Mouse (Mus musculus) kidney, postnatal 10 days (tissue): Measurements from ENCODE around the gene Rnf215.
"Not testable (repeated sequence)": the region's sequence is repeated elsewhere in the genome, so short reads cannot be mapped to it uniquely, and the experiment has no call there.

Source experiments
- DNase-seq: peaks from one replicate; pipeline ENCODE4 v3.0.0; 2021; ENCODE audit warnings: mixed read lengths

Gene Rnf215

DNA sequence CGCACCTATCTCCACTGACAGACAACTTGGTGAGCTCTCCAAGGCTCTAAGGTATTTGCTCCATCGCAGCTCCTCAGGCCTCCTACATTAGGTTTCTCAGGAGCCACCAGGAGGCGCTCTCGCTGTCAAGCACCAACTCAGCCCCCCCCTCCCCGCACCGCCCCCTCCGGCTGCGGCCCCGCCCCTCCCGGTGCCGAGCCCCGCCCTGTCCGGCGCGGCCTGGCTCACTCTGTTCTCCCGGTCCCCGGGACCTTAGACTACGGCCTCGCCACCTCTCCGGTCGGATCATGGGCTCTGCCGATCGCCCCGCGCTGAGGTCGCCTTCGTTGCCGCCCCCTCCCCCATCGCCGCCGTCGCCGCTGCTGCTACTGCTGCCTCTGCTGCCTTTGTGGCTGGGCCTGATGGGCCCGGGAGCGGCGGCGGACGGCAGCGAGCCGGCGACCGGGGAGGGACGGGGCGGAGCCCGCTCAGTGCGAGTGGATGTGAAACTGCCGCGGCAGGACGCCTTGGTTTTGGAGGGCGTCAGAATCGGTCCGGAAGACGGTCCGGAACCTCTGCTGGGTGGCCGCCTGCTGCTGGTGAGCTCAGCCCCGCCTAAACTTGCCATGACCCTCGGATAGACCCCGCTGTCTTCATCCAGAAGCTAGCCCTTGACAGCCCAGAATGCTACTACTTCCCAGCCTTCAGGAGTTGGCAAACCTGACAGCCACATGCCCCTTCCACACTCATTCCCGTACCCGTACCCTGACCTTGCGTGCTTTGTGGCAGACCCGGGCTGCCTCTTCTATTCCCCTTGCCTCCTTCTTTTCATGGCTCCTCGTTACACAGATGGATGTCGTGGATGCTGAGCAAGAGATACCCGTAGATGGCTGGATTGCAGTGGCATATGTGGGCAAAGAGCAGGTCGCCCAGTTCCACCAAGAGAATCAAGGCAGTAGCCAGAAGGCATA lies at the start of gene Rnf215:
TSS of gene Rnf215 (plus strand) at position 217 of the 950 bp plus-strand sequence.
- DNase-seq, result peak; percentile 97

DNA sequence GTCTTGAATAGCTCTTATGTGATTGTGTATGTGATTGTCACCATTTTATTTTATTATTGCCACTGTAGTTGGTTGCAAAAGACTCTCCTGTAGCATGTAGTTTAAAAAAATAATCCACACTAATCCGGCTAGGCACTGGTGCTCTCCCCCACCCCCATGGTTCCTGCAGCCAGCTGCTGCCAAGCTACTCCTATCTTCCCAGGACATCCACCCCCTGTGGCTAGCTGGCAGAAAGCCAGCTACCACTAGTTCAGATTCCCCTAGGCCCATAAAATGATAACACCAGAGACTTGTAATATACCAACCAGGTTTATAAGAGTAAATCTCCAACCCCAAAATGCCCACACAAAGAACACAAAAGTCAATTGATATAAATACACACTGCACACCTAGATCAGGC lies 48.8 kb upstream of the Rnf215 start:
- DNase-seq, result no peak

DNA sequence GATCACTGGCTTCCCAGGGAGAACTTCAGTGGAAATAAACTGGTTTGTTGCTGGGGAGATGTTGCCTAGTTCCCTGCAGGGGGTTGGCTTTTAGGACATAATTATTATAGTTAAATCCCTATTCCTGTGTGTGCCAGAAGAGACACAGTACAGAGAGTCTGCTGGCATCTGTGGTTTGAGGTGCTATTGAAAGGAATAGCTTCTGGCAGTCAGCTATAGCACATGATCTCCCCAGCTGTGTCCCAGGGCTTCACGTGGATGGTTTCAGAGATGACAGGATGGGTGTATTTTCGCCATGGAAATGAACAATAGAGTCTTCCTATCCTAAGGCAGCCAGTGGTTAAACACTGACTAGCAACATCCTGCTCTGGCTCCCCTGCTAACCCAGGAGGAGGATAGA lies 47.7 kb upstream of the Rnf215 start:
- no peak for DNase-seq

DNA sequence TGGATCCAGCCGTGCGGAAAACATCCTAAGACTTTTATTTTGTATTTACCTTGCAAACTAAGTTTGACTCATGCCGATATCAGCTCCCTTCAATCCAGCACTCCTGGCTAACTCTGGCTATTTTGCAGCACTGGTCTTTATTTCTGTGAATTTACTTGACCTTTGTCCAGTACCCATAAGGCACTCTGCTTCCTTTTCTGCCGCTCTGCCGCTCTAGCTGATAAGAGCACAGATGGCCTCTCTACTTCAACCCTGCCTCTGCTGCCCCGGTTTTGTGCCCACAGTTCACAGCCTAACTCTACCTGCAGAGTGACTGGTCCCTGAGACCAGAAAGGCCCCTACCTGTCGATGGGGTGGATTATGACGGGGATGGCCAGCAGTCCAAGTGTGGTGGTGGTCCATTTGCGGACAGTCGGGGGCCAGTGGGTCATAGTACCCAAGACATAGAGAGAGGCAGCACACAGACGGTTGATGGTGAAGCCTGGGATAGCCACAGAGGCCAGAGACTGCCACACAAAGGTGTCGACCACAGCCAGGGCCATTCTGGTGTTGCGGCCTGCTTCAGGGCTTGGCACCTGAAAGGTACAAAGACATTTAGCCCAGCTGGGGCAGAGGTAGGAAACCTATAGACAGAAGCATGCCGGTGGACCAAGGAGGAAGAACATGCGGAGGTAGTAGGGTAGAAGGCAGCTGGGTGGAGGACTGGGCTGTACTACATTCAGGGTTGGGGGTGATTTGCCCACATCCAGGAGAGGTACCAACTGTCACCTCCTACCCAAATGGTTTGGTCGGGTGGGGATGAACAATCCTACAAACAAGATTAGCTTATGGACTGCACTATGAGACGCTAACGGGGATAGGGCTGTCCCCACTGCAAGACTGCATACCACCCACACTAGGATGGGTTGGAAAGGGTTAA lies 41.3 kb upstream of the Rnf215 start:
- no peak for DNase-seq

- peak; percentile 80 for DNase-seq
Measured at GRCm38 (mm10) chr11:4094378-4095170, 40.4 kb upstream of the Rnf215 start.

GRCm38 (mm10) chr11:4095171-4096053 lies 39.6 kb upstream of the Rnf215 start, which contains the start of gene Mtfp1:
Gene Mtfp1, minus strand, starts transcription at chr11:4095445.
- peak; percentile 69 for DNase-seq

- DNase-seq, result peak; percentile 99
Measured at GRCm38 (mm10) chr11:4096054-4096984, 38.7 kb upstream of the Rnf215 start.

- DNase-seq, result peak; percentile 42
Measured at GRCm38 (mm10) chr11:4097091-4097621, 37.8 kb upstream of the Rnf215 start.

GRCm38 (mm10) chr11:4098120-4098519 lies 36.9 kb upstream of the Rnf215 start:
- peak; percentile 17 for DNase-seq

DNA sequence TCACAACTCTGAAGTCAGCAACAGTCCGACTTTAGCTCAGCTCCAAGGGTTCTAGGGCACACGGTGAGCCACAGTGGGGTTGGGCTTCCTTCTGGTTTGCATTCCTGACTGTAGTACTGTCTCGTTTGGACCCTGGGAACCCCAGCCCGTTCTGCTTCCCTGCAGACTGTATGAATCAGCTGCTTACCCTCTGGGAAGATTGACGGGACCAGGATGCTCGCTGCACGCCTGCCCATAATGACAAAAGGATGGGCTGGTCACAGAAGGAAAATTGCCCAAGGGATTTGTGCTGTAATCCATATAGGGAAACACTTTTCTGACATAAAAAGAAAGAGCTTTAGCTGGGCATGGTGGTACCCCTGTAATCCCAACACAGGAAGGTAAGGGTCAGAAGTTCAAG lies 36.2 kb upstream of the Rnf215 start:
- DNase-seq, result no peak

DNA sequence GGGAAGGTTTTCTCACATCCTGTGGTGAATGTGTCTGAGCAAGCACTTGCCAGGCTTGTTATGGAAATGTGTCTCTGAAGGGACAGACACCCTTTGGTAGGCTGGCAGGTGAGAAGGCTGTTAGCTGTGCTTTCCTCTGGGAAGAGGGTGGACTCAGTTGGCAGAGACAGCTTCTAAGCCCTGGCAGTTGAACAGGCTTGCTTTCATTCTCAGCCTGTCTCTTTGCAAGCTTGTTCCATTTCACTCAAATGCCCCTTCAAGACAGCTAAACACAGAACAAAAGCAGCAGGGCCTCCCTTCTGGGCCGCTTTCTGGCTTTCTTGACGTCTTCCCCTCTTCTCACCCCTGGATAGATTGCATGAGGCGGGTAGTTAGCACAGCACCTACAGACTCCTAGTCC lies 35.6 kb upstream of the Rnf215 start:
- DNase-seq, result no peak

DNA sequence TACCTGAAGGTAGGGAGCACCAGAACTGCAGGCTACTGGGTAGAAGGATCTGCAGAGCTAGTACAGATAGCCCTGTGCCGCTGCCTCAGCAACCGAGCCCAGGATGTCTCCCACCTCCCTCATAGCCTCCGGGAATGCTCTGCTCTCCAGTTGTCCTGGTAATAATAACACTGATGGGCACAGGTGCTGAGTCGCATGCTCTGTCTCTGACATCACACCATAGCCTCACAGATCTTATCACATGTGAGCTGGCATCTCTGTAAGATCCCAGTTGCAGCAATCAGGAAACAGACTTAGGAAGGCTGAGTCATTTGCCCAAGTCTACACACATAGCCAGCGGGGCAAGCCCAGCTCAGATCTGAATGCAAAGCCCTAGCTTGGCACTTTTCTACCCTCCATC lies 33.2 kb upstream of the Rnf215 start:
- DNase-seq, result no peak

GRCm38 (mm10) chr11:4103522-4103921 lies 31.5 kb upstream of the Rnf215 start:
- no peak for DNase-seq

GRCm38 (mm10) chr11:4104989-4105388 lies 30.0 kb upstream of the Rnf215 start:
- no peak for DNase-seq

DNA sequence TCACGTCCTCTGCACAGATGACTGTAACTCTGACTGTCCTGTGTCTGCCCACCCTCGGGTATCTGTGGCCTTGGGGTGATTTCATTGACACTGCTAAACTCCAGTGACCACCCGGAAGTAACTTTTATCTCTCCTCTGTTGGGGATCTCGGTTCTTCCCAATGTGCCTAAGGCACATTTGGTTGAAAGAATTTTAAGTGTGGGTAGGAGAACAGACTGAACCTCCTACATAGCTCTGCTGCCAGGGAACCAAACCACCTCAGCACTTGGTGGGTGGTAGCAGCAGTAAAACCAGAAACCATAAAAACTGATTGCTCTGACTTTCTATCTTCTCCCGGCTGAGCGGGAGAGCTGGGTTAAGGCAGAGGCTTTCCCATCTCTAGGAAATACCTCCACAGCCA lies 29.6 kb upstream of the Rnf215 start:
- no peak for DNase-seq

DNA sequence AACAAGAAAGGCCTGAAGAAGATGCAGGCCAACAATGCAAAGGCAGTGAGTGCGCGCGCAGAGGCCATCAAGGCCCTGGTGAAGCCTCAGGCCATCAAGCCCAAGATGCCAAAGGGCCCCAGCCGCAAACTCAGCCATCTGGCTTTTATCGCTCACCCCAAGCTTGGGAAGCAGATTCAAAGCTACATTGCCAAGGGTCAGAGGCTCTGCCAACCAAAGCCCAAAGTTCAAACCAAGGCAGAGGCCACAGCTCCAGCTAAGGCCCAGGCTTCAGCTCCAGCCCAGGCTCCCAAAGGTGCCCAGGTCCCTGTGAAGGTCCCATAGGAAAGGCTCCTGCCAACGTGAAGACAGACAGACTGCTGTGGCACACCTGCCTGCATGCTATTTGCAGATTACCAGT lies 27.1 kb upstream of the Rnf215 start:
- not testable (repeated sequence) for DNase-seq

- no peak for DNase-seq
Measured at GRCm38 (mm10) chr11:4108691-4109090, 26.3 kb upstream of the Rnf215 start.

DNA sequence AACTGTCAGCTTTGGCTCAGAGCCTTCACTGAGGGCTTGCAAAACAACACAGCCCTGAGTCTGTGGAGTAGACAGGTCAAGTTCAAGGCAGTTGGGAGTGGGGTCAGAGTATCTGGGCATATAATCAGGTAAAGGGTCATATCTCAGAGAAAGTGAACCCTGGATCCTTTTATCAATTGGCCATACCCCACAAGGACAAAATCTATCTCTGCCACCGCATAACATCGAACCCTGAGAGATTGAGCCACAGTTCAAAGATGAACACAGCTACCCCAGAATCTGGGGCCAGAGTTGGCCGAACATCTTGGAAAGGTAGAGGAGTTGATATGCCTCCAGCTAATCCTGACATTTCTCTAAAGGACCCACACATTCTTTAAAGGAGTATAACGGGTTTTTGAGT lies 23.0 kb upstream of the Rnf215 start:
- DNase-seq, result no peak

GRCm38 (mm10) chr11:4112861-4113260 lies 22.1 kb upstream of the Rnf215 start:
- no peak for DNase-seq

DNA sequence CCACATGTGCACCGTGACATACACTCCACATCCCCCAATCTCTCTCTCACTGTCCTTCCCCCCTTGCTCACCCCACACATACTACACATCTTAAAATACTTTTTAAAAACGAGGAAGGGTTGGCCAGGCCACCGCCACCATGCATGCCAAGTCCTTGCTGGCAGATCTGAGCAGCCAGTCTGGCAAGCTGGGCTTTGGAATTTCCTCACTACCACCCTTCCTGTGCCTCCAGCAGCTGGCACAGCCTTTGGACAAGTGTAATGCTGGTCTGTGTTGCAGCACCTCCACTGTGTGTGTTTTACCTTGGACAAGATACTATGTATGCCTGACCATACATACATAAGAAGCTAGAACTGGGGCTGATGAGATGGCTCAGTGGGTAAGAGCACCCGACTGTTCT lies 21.5 kb upstream of the Rnf215 start:
- DNase-seq, result no peak
